Mouse (Mus musculus) regulatory T cell (primary cell): Measurements from ENCODE around the gene Ubap1l.
"Not testable (repeated sequence)": the region's sequence is repeated elsewhere in the genome, so short reads cannot be mapped to it uniquely, and the experiment has no call there.

Experiments
- in situ Hi-C: fragments of 300-600 bp; cut with MboI, MseI; formaldehyde crosslinking; loops from one replicate; pipeline ENCODE4 v1.15.1; 2025; ENCODE audit warnings: high pct_unique_total_duplicates

The Ubap1l gene

DNA sequence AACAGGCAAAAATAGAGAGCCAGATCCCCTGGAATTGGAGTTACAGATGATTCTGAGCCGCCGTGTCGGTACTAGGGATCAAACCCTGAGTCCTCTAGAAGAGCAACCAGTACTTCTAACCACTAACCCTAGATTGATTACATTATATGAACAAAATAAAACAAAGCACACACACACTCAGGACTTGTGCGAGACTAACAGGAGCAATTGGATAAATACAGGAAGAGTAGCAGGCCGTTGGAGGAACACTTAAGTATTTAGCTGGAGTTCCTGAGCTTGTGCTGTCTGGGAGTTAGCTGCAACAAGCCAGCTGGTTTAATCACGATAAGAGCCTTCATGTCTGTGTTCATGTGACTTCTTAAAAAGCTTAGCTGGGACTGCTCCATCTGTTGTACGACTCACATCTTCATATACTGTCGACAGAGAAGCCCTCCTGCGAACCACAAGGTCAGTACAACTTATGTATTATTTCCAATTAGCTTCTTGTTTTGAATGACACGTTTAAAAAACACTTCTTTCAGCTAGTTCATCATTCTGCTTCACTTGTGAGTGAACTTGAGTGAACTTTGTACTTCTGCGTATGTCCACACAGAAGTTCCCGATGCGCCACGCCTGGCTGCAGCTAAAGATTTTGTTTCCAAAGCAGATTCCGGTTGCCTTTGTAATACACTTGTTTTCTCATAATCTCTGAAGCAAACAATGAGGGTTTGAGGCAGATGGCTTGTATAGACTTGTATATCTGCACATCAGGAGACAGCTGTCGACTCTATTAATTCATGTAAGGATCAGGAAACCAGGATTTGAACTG is at the start of gene Ubap1l:
Ubap1l (plus strand) TSS at position 401 of the 808 bp plus-strand sequence.
- in situ Hi-C loops: no loop called here

GRCm38 (mm10) chr9:65312669-65313357 is 48.0 kb upstream of the Ubap1l start:
- in situ Hi-C loops: no loop called here

GRCm38 (mm10) chr9:65313846-65314245 is 47.0 kb upstream of the Ubap1l start:
- in situ Hi-C loops: no loop called here

GRCm38 (mm10) chr9:65322255-65322900 is 38.5 kb upstream of the Ubap1l start:
- in situ Hi-C loops: no loop called here

DNA sequence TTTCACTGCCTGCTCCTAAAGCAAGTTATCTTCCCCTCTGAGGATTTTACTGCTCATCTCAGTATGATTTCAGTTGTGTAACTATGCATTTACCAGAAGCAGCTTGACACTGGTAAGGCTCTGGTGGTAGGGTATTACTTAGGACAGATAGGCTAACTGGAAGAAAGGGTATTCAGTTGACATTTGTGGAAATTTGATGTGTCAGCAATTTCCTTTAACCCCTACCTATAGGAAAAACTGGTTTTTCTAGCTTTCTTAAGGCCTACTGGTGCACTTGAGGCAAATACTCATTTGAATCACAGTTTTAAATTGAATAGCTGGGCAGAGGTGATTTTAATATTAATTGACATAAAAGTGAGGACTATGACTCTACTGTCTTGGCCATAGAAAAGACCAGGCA is 34.9 kb upstream of the Ubap1l start:
- in situ Hi-C loops: no loop called here

- in situ Hi-C loops: no loop called here
Measured at GRCm38 (mm10) chr9:65327371-65327770, 33.5 kb upstream of the Ubap1l start.

- in situ Hi-C loops: no loop called here
Measured at GRCm38 (mm10) chr9:65333958-65334357, 26.9 kb upstream of the Ubap1l start.

DNA sequence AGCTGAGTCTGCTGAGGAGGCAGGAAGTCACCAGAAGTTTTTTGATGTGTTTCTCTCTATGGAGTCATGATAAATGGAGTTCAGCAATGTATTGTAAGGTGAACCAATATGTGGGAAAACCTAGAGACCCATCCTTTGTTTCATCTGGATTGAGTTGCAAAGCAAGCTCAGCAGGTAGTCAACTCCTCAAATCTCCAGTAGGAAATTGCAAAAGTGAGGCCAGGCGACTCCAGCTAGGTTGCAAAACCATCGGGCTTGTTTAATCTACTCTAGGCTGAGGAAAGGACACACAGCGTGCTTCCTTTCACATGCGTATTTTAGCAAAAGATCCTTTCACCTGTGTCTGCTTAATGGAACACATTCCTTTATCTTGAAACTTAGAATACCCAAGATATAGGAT is 21.7 kb upstream of the Ubap1l start:
- in situ Hi-C loops: no loop called here

DNA sequence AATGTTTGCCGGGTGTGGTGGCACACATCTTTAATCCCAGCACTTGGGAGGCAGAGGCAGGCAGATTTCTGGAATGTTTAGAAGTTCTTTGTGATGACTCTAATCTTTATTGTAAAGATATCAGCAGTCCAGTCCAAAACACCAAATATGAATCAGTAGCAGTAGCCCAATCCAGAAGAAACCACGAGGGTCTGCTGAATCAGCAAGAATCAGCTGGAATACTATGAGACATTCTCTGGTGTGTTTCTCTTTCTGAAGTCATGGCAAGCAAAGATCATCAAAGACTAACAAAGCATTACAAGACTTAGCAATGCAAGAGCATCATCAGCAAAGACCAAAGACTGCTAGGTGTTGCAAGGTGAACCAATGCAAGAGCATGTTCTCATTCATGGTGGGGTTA is 20.4 kb upstream of the Ubap1l start:
- in situ Hi-C loops: loop anchor here (5.0 kb wide), 1 partner anchor 48 kb away; the partner anchor contains the start of gene Clpx

DNA sequence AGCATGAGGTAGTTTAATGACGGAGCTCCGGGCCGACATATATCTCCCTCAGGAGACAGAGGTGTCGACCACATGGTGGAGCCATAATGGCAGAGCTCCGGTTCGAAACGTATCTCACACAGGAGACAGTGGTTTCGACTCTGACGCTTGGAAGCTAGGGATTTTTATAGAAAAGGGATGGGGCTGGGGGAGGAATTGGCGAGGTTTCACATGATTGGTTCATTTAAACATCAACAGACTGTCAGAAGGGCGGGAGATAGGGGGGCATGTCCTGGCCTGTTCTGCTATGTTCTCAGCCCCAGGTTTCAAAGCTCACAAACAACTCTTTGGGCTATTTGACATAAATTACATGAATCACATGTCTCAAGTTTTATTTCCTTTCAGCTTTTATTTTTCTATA is 15.4 kb upstream of the Ubap1l start:
- in situ Hi-C loops: not testable (repeated sequence)

DNA sequence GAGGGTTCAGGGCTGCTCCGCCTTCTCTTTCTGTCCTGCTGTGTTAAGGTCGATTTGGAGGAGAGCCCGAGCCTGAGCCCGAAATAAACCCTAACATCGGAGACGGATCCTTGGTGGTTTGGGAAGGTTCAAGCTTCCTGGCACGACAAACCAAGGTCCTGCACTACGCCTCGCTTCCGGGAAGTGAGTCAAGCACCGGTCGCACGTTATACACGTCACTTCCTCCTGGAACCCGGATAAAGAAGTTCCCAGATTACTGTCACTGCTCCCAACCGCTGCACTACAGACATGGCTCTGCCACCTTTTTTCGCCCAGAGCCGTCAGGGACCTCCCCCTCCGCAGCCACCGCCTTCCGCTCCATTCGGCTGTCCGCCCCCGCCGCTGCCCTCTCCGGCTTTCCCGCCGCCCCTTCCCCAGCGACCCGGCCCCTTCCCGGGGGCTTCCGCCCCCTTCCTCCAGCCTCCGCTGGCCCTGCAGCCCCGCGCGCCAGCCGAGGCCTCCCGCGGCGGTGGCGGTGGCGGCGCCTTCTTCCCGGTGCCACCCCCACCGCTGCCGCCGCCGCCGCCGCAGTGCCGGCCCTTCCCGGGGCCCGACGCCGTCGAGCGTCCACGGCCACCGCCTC is 14.9 kb upstream of the Ubap1l start, which contains the start of gene Pdcd7:
Pdcd7 (plus strand) TSS at position 251 of the 622 bp plus-strand sequence.
- in situ Hi-C loops: no loop called here

GRCm38 (mm10) chr9:65346476-65347111 is 14.2 kb upstream of the Ubap1l start:
- in situ Hi-C loops: no loop called here

DNA sequence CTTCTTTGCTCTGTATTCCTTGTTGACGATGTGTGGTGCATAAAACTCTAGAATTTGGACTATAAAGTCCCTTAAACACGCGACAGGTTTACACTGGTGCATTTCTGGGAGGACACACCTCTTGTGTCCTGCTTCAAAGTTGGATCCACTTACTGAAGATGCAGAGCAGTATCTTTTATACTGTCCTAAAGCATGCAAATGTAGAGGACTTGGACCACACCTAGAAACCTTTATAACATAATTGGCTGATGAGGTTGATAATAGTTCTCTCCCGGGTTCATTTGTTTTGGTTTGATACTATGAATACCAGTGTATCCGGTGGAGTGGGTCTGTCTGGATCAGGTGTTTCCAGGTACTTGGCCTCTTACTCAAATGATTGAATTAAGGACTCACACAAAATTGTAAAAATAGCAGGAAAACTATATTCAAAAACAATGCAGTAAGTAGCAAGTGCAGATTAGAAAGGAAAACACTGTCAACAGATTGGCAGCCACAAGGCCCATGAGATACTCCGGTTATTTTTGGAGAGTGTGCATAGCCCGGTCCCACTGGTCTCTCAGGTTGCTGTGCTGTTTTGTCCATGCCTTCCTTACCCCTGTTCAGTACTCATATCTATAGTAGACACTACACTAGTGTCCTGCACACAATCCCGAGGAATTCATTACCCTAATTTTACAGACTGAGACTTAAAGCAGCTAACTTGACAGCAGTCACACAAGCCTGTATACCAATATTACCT is 13.6 kb upstream of the Ubap1l start:
- in situ Hi-C loops: no loop called here

DNA sequence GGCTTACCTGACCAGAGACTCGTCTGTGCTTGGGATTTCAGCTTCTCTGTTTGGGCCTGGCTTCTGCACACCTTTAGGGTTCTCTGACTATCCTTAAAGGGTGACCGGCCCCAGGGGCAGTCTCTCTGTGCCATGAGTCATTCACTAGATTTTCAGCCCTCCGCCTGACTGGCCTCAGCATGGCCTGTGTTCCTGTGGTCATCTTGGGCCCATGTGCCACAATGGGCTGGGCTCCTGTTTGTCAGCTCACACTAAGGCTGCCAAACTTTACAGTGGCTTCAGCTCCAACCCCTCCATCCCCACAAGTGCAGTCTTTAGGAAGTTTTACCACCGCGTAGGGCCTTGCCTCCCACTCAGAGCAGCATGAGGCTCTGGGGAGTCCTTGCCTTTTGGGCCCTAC is 7.6 kb upstream of the Ubap1l start:
- in situ Hi-C loops: no loop called here

DNA sequence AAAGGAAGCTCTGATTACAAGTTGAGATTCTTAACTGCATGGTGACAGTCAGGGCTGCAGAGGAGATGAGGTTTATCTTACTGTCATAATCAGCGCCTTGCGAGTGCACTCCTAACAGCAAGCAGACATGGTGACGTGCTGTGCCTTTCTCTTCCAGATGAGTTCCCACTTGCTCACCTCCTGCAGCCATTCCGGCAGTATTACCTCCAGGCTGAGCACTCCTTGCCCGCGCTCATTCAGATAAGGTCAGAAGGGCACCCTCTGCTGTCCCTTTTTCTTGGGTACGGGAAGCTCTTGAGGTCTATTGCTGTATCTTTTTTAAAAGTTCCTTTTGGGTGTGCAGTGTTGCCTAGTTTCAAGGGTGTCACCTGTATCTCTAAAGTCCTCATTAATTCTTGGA is 4.3 kb upstream of the Ubap1l start:
- in situ Hi-C loops: no loop called here

GRCm38 (mm10) chr9:65356971-65357370 is 3.9 kb upstream of the Ubap1l start:
- in situ Hi-C loops: no loop called here

GRCm38 (mm10) chr9:65358956-65359480 is 1.8 kb upstream of the Ubap1l start:
- in situ Hi-C loops: no loop called here

DNA sequence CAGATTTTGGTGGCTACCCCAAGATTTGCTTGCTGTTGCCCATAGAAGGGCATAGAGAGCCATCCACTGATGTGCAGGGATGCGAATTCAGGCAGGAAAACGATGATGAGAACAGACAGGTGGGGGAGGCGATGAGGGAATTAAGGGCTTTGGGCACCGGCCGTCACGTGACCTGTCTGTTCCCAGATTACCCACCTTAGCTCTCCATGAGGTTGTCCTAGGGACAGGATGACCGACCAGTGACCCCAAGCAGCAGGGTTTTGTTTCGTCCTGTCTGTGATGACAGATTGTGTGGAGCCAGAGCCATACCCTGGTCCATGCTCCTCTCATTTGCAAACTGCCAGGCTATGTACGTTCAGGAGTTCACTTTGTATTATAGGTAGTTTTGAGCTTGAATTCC is 2.8 kb downstream of the Ubap1l start:
- in situ Hi-C loops: no loop called here

- in situ Hi-C loops: no loop called here
Measured at GRCm38 (mm10) chr9:65365721-65366120, 4.9 kb downstream of the Ubap1l start.

DNA sequence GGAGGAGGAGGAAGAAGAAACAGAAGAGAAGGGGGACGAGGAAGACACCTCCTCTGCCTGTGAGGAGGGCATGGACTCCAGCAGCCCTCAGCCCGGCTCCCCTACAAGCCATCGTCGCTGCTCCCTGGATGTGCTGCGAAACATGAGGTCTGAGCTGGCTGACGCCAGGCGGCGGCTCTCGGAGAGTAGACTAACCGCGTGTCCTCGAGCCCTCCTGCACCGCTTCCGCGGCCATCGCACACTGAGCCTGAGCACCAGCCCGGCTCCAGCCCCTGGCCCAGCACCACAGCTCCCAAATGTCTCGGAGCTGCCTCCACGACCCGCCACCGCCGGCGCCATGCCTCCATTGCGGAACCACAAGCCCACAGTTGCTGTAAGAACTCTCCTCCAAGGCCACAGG is 10.9 kb downstream of the Ubap1l start:
- in situ Hi-C loops: no loop called here

GRCm38 (mm10) chr9:65372449-65372848 is 11.6 kb downstream of the Ubap1l start:
- in situ Hi-C loops: no loop called here
